In the genomic region with DNA sequence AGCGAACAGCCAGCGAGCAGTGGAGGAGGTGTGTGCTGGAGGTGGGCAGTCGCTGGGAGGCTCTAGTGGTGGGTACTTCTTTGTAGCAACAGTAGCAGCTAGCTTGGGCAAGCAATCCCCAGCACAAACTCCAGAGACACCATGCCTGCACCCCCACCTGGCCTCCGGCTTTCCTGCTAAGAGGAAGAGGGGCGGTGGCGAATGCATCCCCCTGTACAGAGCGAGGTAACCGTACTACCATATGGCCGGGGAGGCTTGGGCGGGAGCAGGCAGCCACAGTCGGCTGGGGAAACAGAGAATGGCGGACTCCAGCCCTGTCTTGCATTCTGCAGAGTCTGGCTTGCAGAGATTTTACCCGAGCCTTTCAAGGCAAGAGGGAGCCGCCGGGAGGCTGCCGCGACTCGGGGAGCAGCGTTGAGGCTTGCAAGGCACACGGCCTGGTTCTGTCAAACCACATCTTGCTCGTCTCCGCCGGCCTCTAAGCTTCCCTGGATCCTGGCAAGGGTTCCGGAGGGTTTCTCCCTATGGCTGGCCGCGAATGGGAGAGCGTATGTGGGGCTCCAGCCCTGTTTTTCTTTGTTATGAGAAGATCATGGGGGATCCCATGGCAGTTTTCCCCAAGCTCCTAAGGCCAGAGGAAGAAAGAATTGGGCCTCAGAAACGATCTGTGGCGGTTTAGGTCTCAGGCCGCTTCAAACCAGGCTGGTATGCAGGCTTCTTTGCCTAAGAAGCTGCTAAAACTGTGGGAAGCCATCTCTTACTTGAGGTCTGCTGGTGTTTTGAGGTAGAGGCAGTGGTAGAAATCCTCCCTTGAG, we compare ENCODE assay signal across 10 mouse cellular contexts. TPM values are rescaled to one million over a fixed set of nuclear protein-coding genes. Genes with fewer than 3 reads are reported as not detected.
DNase-seq lines count a peak whose midpoint lies in the region; ATAC-seq and TF ChIP-seq lines count a peak whose summit lies in the region.
"Had no signal": no experiment of that assay in that cellular context is flagged by ENCODE, and none has a peak within 500 bp of the region (broad histone marks: within the 10 kb centered on the region; RNA-seq: fewer than 3 reads in every experiment).

No protein-coding gene starts in this region.

- no peak for ATAC-seq in forebrain, embryonic 14.5 days
- ATAC-seq in forebrain, embryonic 15.5 days (replicated peaks) = no peak
- no peak for ATAC-seq in midbrain, embryonic 11.5 days (ENCODE audit: low FRiP score)
- no peak for ATAC-seq in midbrain, embryonic 15.5 days (replicated peaks)
- ATAC-seq in megakaryocyte-erythroid progenitor cell, adult 5-6 weeks (replicated peaks; ENCODE audit: low FRiP score, low TSS enrichment, poor library complexity, severe bottlenecking) = 0 out of 2 replicates have a peak, but pooled peaks have one; percentile 28

- H3K9ac ChIP-seq in forebrain, embryonic 14.5 days (ENCODE audit: low read length) = 0 out of 2 replicates have a peak overlapping the region, but pooled peaks have one; percentile 8
- H3K9ac ChIP-seq in forebrain, embryonic 15.5 days (replicated peaks) = no peak overlapping the region
- no peak overlapping the region for H3K9ac ChIP-seq in midbrain, embryonic 11.5 days (ENCODE audit: low read length)
- no peak overlapping the region for H3K9ac ChIP-seq in midbrain, embryonic 15.5 days
- H3K9ac ChIP-seq: midbrain, embryonic 12.5 days had no signal

- H3K9me3 ChIP-seq in forebrain, embryonic 14.5 days (replicated peaks; ENCODE audit: control insufficient read depth, low read length) = no peaks in the 10 kb centered on the region
- H3K9me3 ChIP-seq in forebrain, embryonic 15.5 days = no peaks in the 10 kb centered on the region
- H3K9me3 ChIP-seq in midbrain, embryonic 11.5 days (ENCODE audit: control insufficient read depth, low read length) = no peaks in the 10 kb centered on the region
- no peaks in the 10 kb centered on the region for H3K9me3 ChIP-seq in midbrain, embryonic 15.5 days
- H3K9me3 ChIP-seq: midbrain, embryonic 12.5 days had no signal

- peaks cover 100% of the 10 kb centered on the region for H3K27me3 ChIP-seq in forebrain, embryonic 14.5 days (replicated peaks; ENCODE audit: control insufficient read depth, insufficient read depth, low read length)
- H3K27me3 ChIP-seq in forebrain, embryonic 15.5 days = peaks cover 92% of the 10 kb centered on the region
- H3K27me3 ChIP-seq in midbrain, embryonic 11.5 days (ENCODE audit: control insufficient read depth, insufficient read depth, low read length) = peaks cover 98% of the 10 kb centered on the region
- peaks cover 88% of the 10 kb centered on the region for H3K27me3 ChIP-seq in midbrain, embryonic 15.5 days (replicated peaks)

- H3K4me3 ChIP-seq in forebrain, embryonic 14.5 days (ENCODE audit: low read depth, low read length) = no peak overlapping the region
- no peak overlapping the region for H3K4me3 ChIP-seq in forebrain, embryonic 15.5 days
- no peak overlapping the region for H3K4me3 ChIP-seq in midbrain, embryonic 11.5 days (ENCODE audit: low read depth, low read length)
- no peak overlapping the region for H3K4me3 ChIP-seq in midbrain, embryonic 15.5 days
- peak overlapping the region; percentile 40 for H3K4me3 ChIP-seq in embryonic fibroblast, embryonic 13.5 days (ENCODE audit: insufficient read depth, low read length)
- H3K4me3 ChIP-seq: midbrain, embryonic 12.5 days had no signal

- no peaks in the 10 kb centered on the region for H3K4me1 ChIP-seq in forebrain, embryonic 14.5 days (ENCODE audit: control insufficient read depth, insufficient read depth, low read length)
- H3K4me1 ChIP-seq in forebrain, embryonic 15.5 days = peaks cover 6% of the 10 kb centered on the region
- peaks cover 2% of the 10 kb centered on the region; the same call in 1 of the 2 replicates for H3K4me1 ChIP-seq in midbrain, embryonic 11.5 days (ENCODE audit: control insufficient read depth, insufficient read depth, low read length)
- peaks cover 4% of the 10 kb centered on the region; the same call in 1 of the 2 replicates for H3K4me1 ChIP-seq in midbrain, embryonic 15.5 days
- no peaks in the 10 kb centered on the region for H3K4me1 ChIP-seq in embryonic fibroblast, embryonic 13.5 days (ENCODE audit: control insufficient read depth, insufficient read depth, low read length)

- H3K4me2 ChIP-seq in forebrain, embryonic 14.5 days (ENCODE audit: low read length) = no peak overlapping the region
- no peak overlapping the region for H3K4me2 ChIP-seq in forebrain, embryonic 15.5 days (replicated peaks)
- no peak overlapping the region for H3K4me2 ChIP-seq in midbrain, embryonic 11.5 days
- no peak overlapping the region for H3K4me2 ChIP-seq in midbrain, embryonic 15.5 days
- H3K4me2 ChIP-seq: midbrain, embryonic 12.5 days had no signal

- no peak for TF ChIP-seq POLR2A in embryonic fibroblast, embryonic 13.5 days (IDR thresholded peaks at IDR 0.05; ENCODE audit: low read depth, low read length)

- no peaks in the 10 kb centered on the region for H3K36me3 ChIP-seq in forebrain, embryonic 14.5 days (ENCODE audit: control insufficient read depth, insufficient read depth, low read length)
- H3K36me3 ChIP-seq in forebrain, embryonic 15.5 days = no peaks in the 10 kb centered on the region
- H3K36me3 ChIP-seq in midbrain, embryonic 11.5 days (ENCODE audit: control insufficient read depth, insufficient read depth, low read length) = no peaks in the 10 kb centered on the region
- no peaks in the 10 kb centered on the region for H3K36me3 ChIP-seq in midbrain, embryonic 15.5 days (replicated peaks)
- H3K36me3 ChIP-seq: midbrain, embryonic 12.5 days had no signal

- H3K27ac ChIP-seq in forebrain, embryonic 14.5 days (ENCODE audit: low read depth, low read length) = no peak overlapping the region
- no peak overlapping the region for H3K27ac ChIP-seq in forebrain, embryonic 15.5 days (replicated peaks)
- no peak overlapping the region for H3K27ac ChIP-seq in midbrain, embryonic 11.5 days (ENCODE audit: low read depth, low read length)
- no peak overlapping the region for H3K27ac ChIP-seq in midbrain, embryonic 15.5 days
- H3K27ac ChIP-seq in embryonic fibroblast, embryonic 13.5 days (ENCODE audit: insufficient read depth, low read length) = peak overlapping the region; percentile 21; the same call in 1 of the 2 replicates
- H3K27ac ChIP-seq: midbrain, embryonic 12.5 days had no signal

- WGBS in forebrain, embryonic 14.5 days = under 1% methylated on average over 30 of the region's 30 CpGs
- WGBS in forebrain, embryonic 15.5 days = under 1% methylated on average over 30 of the region's 30 CpGs
- 1% methylated on average over 30 of the region's 30 CpGs for WGBS in midbrain, embryonic 11.5 days
- 0% methylated on average over 30 of the region's 30 CpGs for WGBS in midbrain, embryonic 15.5 days

- TF ChIP-seq CTCF in embryonic fibroblast, embryonic 13.5 days (IDR thresholded peaks at IDR 0.05; ENCODE audit: borderline replicate concordance, insufficient read depth, low read length) = no peak

- no peak for DNase-seq in forebrain, embryonic 14.5 days (ENCODE audit: low spot score)
- peak; percentile 96 for DNase-seq in midbrain, embryonic 11.5 days (ENCODE audit: low spot score, missing footprints)
- no peak for DNase-seq in ovary, adult 18-20 months (ENCODE audit: low spot score)
- no peak for DNase-seq in thymus, postnatal 0 days (ENCODE audit: low spot score)

RNA-seq across cellular contexts. Expression of gene Tbx5, which starts 2.8 kb away (rescaled TPM):
- polyA plus RNA-seq in forebrain, embryonic 14.5 days (2014; fragmentation: Nextera tagmentation; extraction: Ambion mirVana) = 0.04 TPM in 1 of 2 replicates, not detected in the other
- 0.04 TPM in 1 of 2 replicates, not detected in the other for polyA plus RNA-seq in forebrain, embryonic 15.5 days (2015; fragmentation: Nextera tagmentation; extraction: Ambion mirVana)
- polyA plus RNA-seq in midbrain, embryonic 11.5 days (2014; fragmentation: Nextera tagmentation; extraction: Ambion mirVana) = not detected in 2 replicates
- polyA plus RNA-seq in midbrain, embryonic 15.5 days (2015; fragmentation: Nextera tagmentation; extraction: Ambion mirVana) = 0.04 TPM in 1 of 2 replicates, not detected in the other
- polyA plus RNA-seq in embryonic fibroblast, embryonic 13.5 days (2011; ENCODE audit: insufficient read length, low read depth, missing spikeins) = 5.5 and 9.3 TPM in 2 replicates
- total RNA-seq in megakaryocyte-erythroid progenitor cell, adult 5-6 weeks (2014; fragmentation: Nextera tagmentation) = not detected in 2 replicates
- total RNA-seq in megakaryocyte-erythroid progenitor cell, adult 5-6 weeks (2017) = not detected in 2 replicates
- polyA plus RNA-seq in thymus, postnatal 0 days (2015; fragmentation: Nextera tagmentation; extraction: Ambion mirVana) = 0.05 and 0.08 TPM in 2 replicates
- polyA plus RNA-seq: small intestine, adult 2 months had no signal
